Mouse (Mus musculus) E14TG2a.4 (cell line): ENCODE measurements around the gene Mrpl1.

Experiments
- H3K27me3 ChIP-seq: 2 replicates; pipeline ENCODE4 v1.6.1; 2014; ENCODE audit warnings: low read length, control low read depth; ENCODE audit not compliant: insufficient read depth
- H3K36me3 ChIP-seq: 2 replicates; pipeline ENCODE4 v1.6.1; 2014; ENCODE audit warnings: low read length, control low read depth; ENCODE audit not compliant: insufficient read depth
- H3K4me1 ChIP-seq: replicated peaks from 2 replicates; pipeline ENCODE4 v1.6.1; 2014; ENCODE audit warnings: low read depth, low read length, control low read depth
- H3K4me3 ChIP-seq: replicated peaks from 2 replicates; pipeline ENCODE4 v1.5.1; 2014; ENCODE audit warnings: mild to moderate bottlenecking, low read length
- H3K9me3 ChIP-seq: 2 replicates; pipeline ENCODE4 v1.6.1; 2014; ENCODE audit warnings: low read length, control low read depth
- CTCF ChIP-seq: conservative IDR thresholded peaks from 2 replicates; pipeline ENCODE4 v1.5.1; 2014; ENCODE audit warnings: low read length
- NANOG ChIP-seq: IDR thresholded peaks from 2 replicates; pipeline ENCODE4 v1.6.1; 2014; ENCODE audit warnings: borderline replicate concordance, low read length, mixed read lengths
- POU5F1 ChIP-seq: IDR thresholded peaks from 2 replicates; pipeline ENCODE4 v1.6.1; 2014; ENCODE audit warnings: low read length, borderline replicate concordance

Mrpl1 gene

GRCm38 (mm10) chr5:96218648-96219047, 9.4 kb downstream of the Mrpl1 start:
- peaks cover 30% of the 10 kb centered on the region for H3K36me3 ChIP-seq
- no peak overlapping the region for H3K4me3 ChIP-seq
- H3K27me3 ChIP-seq = no peaks in the 10 kb centered on the region

GRCm38 (mm10) chr5:96219512-96219911, 10.2 kb downstream of the Mrpl1 start:
- Histone ChIP-seq H3K27me3 (no peaks in the 10 kb centered on the region), H3K4me3 (no peak overlapping the region), H3K36me3 (peaks cover 28% of the 10 kb centered on the region), H3K9me3 (no peaks in the 10 kb centered on the region), H3K4me1 (peaks cover 3% of the 10 kb centered on the region)
- TF ChIP-seq POU5F1 (no peak), NANOG (no peak), CTCF (no peak)

More at GRCm38 (mm10) chr5:96218648-96219047, 9.4 kb downstream of the Mrpl1 start:
- TF ChIP-seq CTCF (no peak), NANOG (no peak), POU5F1 (no peak)
- peaks cover 3% of the 10 kb centered on the region for H3K4me1 ChIP-seq
- H3K9me3 ChIP-seq = no peaks in the 10 kb centered on the region

GRCm38 (mm10) chr5:96221298-96221697, 12.0 kb downstream of the Mrpl1 start:
- Histone ChIP-seq H3K9me3 (no peaks in the 10 kb centered on the region), H3K4me1 (peaks cover 3% of the 10 kb centered on the region), H3K4me3 (no peak overlapping the region), H3K36me3 (peaks cover 28% of the 10 kb centered on the region), H3K27me3 (no peaks in the 10 kb centered on the region)
- no peak for TF ChIP-seq POU5F1
- TF ChIP-seq CTCF = no peak
- no peak for TF ChIP-seq NANOG

GRCm38 (mm10) chr5:96221812-96222585, 12.7 kb downstream of the Mrpl1 start:
- Histone ChIP-seq H3K9me3 (no peaks in the 10 kb centered on the region), H3K4me1 (peaks cover 3% of the 10 kb centered on the region), H3K36me3 (peaks cover 35% of the 10 kb centered on the region), H3K4me3 (no peak overlapping the region), H3K27me3 (no peaks in the 10 kb centered on the region)
- no peak for TF ChIP-seq CTCF
- no peak for TF ChIP-seq POU5F1
- TF ChIP-seq NANOG = no peak

GRCm38 (mm10) chr5:96222964-96223363, 13.7 kb downstream of the Mrpl1 start:
- H3K36me3 ChIP-seq = peaks cover 38% of the 10 kb centered on the region
- TF ChIP-seq POU5F1 = no peak
- no peak for TF ChIP-seq NANOG
- no peak for TF ChIP-seq CTCF
- H3K4me3 ChIP-seq = no peak overlapping the region
- H3K9me3 ChIP-seq = no peaks in the 10 kb centered on the region
- H3K4me1 ChIP-seq = peaks cover 3% of the 10 kb centered on the region
- no peaks in the 10 kb centered on the region for H3K27me3 ChIP-seq

GRCm38 (mm10) chr5:96226490-96226889, 17.2 kb downstream of the Mrpl1 start:
- TF ChIP-seq CTCF (no peak), POU5F1 (no peak), NANOG (no peak)
- H3K4me3 ChIP-seq = no peak overlapping the region
- no peaks in the 10 kb centered on the region for H3K9me3 ChIP-seq
- H3K4me1 ChIP-seq = no peaks in the 10 kb centered on the region
- peaks cover 54% of the 10 kb centered on the region for H3K36me3 ChIP-seq
- H3K27me3 ChIP-seq = no peaks in the 10 kb centered on the region

GRCm38 (mm10) chr5:96228967-96229366, 19.7 kb downstream of the Mrpl1 start:
- TF ChIP-seq NANOG (no peak), CTCF (no peak), POU5F1 (no peak)
- Histone ChIP-seq H3K27me3 (no peaks in the 10 kb centered on the region), H3K36me3 (peaks cover 62% of the 10 kb centered on the region), H3K9me3 (no peaks in the 10 kb centered on the region), H3K4me3 (no peak overlapping the region), H3K4me1 (no peaks in the 10 kb centered on the region)

- Histone ChIP-seq H3K9me3 (no peaks in the 10 kb centered on the region), H3K36me3 (peaks cover 39% of the 10 kb centered on the region), H3K4me3 (no peak overlapping the region), H3K27me3 (no peaks in the 10 kb centered on the region), H3K4me1 (no peaks in the 10 kb centered on the region)
- TF ChIP-seq POU5F1 = no peak
Measured at GRCm38 (mm10) chr5:96238797-96239196, 29.5 kb downstream of the Mrpl1 start.

GRCm38 (mm10) chr5:96240856-96241255, 31.6 kb downstream of the Mrpl1 start:
- Histone ChIP-seq H3K9me3 (no peaks in the 10 kb centered on the region), H3K27me3 (no peaks in the 10 kb centered on the region), H3K36me3 (peaks cover 29% of the 10 kb centered on the region), H3K4me3 (no peak overlapping the region), H3K4me1 (no peaks in the 10 kb centered on the region)
- TF ChIP-seq NANOG (no peak), POU5F1 (no peak), CTCF (no peak)
